Mouse (Mus musculus) yolk sac, embryonic 10.5 days (tissue): ENCODE measurements around the gene Plxna4.

Experiments
- DNase-seq: peaks from one replicate; pipeline ENCODE4 v3.0.0-alpha.2; 2017; ENCODE audit warnings: low spot score

Gene Plxna4

GRCm38 (mm10) chr6:32406316-32407095 is 181.5 kb downstream of the Plxna4 start:
- no peak for DNase-seq

- DNase-seq: no peak
Observed at GRCm38 (mm10) chr6:32402560-32403235, 185.3 kb downstream of the Plxna4 start.

- DNase-seq: no peak
Observed at GRCm38 (mm10) chr6:32398261-32398660, 189.7 kb downstream of the Plxna4 start.

DNA sequence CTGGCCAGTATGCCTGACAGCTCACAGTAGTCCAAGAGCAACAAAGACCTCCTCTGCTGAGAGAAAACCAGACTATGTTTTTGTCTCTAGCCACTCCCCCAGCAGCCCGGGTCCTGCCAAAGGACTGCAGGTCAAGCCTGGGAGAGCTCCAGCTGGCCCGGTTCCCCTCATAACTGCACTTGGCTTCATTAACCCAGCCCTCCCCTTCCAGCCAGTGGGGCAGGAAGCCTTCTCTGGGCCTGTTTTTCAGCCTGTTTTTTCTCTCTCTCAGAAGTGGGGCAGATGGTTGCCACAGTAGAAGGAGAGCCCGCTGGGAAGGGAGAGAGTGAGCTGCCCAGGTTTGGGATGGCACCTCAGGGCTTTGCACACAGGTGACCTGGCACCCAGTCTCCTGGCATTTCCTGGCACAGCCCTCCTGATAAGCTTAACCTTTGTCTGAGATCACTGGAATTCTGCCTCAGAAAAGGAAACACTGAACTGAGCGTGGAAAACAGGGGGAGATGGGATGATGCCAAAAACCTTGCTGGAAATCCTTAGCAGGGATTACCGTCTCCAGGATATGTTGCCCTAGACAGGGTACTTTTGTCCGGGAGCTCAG is 190.8 kb downstream of the Plxna4 start:
- DNase-seq: peak; percentile 48

- no peak for DNase-seq
Observed at GRCm38 (mm10) chr6:32395415-32395814, 192.6 kb downstream of the Plxna4 start.

DNA sequence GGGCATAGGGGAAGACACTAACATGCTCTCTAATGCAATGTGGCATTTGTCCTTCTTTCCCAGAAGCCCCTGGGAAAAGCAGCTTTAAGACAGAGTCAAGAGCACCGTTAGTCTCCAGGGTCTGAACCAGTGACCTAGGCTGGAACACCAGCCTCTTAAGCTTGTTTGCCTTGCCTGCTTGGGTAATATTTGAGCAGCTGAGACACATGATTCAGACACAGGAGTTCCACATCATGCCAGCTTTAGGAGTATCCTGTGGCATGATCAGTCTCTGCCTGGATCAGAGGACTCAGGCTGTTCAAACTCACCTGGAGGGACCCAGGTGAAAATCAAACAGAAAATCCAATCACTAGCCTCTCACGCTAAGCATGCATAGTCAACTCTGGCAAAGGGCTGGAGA is 195.7 kb downstream of the Plxna4 start:
- DNase-seq: no peak

DNA sequence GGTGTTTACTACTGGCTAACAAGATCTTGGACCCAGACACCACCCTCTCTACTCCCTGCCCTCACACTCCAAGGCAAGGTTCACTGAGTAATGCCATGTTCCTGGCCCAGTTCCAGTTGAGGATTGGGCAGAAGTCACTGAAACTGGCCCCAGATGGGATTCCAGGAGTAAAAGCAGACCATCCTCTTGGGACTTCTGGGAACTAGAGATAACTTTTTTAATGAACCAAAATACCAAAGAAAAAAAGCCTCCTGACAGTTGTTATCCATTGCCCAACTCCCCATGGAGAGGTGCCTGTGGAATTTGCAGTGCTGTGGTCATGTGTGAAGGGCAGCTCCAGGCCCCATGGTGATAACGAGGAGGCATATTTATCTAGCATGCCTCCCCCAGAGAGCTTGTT is 199.7 kb downstream of the Plxna4 start:
- DNase-seq: peak; percentile 35

DNA sequence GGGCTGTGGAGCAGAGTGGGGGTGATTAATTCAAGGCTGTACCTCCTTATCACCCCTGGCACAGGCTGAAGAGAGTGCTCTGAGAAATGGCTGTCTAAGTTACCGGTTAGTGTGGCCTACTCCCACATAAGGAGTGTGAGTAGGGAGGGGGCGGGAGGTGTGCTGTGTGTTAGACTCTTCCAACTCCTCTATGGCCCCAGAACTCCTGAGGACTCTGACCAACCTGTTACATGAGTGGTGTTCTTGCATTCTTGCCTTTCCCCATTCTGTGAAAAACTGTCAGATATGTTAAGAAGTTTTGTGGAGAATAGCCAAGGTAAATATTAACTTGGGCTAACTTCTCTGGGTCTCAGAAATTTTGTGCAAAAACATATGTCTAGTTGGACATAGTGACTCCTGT is 201.1 kb downstream of the Plxna4 start:
- DNase-seq: no peak

GRCm38 (mm10) chr6:32384937-32385336 is 203.1 kb downstream of the Plxna4 start:
- no peak for DNase-seq

- DNase-seq: no peak
Observed at GRCm38 (mm10) chr6:32384423-32384822, 203.6 kb downstream of the Plxna4 start.

- DNase-seq: no peak
Observed at GRCm38 (mm10) chr6:32381516-32381915, 206.5 kb downstream of the Plxna4 start.

DNA sequence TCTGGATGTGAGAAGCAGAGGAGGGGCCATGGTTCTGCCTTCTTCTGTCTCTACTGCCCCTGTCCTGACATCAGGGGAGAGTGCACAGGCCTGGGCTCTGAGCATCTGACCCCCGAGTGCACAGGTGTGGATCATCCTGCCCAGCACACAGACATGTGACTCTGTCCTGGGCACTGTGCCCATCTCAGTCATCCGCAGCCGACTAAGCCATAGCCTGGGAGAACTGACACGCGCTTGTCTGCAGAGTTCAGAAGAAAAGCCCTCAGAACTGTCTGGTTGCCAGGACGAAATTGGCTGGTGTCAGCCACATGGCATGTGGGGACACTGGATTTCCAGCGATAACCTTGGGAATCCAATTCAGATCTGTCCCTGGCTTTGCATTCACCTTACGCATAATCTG is 210.8 kb downstream of the Plxna4 start:
- no peak for DNase-seq

- no peak for DNase-seq
Observed at GRCm38 (mm10) chr6:32373931-32374361, 214.0 kb downstream of the Plxna4 start.

- no peak for DNase-seq
Observed at GRCm38 (mm10) chr6:32369092-32369491, 218.9 kb downstream of the Plxna4 start.

- no peak for DNase-seq
Observed at GRCm38 (mm10) chr6:32368408-32368807, 219.6 kb downstream of the Plxna4 start.

DNA sequence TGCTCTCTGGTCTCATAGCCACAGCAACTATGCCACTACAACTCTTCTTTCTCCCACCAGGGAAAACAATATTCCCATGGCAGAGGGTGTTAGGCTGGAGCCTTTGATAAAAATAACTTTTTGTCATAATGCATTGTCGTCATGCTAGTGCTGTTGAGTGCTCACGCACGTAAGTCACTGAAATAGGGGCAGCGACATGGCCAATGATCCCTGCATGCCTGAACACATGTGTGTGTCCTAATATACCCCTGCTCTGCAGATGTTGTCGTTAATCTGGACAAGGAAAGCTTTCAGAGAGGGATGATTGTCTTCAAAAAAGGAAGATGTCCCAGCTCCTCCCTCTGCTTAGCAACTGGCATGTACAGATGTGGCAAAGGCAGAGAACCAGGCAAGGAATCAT is 223.1 kb downstream of the Plxna4 start:
- DNase-seq: no peak

- no peak for DNase-seq
Observed at GRCm38 (mm10) chr6:32363489-32364068, 224.4 kb downstream of the Plxna4 start.

DNA sequence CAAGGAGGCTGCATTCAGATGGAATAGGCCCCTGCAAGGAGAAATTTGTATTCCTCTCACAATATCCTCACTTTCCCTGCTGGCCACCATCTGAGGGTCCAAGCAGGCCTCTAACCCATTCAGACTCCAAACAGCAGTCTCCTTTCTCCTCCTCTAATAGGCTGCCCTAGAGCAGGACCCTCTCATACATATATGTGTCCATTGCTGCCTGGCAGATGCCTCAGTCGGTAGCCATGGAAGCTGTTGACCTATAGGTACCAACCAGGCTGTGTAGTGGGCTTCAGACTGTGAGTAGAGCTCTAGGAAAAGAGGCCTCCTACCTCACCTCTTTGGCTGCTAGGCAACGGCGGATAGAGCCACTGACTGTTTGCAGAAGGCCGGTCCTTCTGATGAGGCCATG is 225.6 kb downstream of the Plxna4 start:
- DNase-seq: no peak

GRCm38 (mm10) chr6:32359675-32360074 is 228.3 kb downstream of the Plxna4 start:
- no peak for DNase-seq

- no peak for DNase-seq
Observed at GRCm38 (mm10) chr6:32357497-32357896, 230.5 kb downstream of the Plxna4 start.

DNA sequence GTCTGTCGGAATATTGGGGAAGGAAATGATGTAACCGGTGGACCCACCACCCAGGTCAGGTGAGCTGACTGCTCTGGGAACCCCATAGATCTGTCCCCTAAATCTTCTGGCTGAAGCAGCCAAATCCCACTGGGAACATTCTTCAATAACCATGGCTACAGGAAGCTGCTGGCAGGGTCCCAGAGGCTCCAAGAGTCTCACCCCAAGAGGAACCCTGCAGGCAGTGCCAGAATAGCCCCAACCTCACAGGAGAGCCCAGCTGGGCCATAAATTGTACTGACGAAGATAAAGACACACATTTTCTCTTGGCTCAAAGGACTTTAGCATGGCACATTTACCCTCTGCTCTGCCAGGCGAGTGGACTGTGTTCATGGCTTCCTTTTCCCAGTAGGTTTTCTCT is 232.4 kb downstream of the Plxna4 start:
- no peak for DNase-seq

GRCm38 (mm10) chr6:32348996-32349395 is 239.0 kb downstream of the Plxna4 start:
- no peak for DNase-seq

DNA sequence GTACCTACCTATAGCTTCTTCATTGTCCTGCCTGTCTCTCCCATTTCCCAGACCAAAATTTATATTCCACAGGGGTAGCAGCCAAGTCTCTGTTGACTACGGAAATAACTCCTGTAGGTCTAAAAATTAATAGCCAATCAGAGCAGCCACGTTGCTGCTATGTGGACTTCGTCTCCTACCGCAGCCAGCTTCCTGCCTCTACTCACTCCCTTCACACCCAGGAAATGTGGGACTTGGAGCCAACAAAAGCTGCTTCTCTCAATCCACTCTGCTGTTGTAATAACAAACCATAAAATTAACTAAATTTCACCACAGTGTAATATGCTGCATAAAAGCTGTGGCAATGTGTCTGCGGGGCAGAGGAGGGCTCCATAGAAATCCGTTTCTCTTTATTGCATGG is 239.9 kb downstream of the Plxna4 start:
- DNase-seq: no peak
